Mouse (Mus musculus): ENCODE results near the gene Tbc1d19. TPM values are rescaled to one million over a fixed set of nuclear protein-coding genes. Genes with fewer than 3 reads are reported as not detected.

The Tbc1d19 gene
- polyA plus RNA-seq, 1 experiment, result 0.18 TPM

DNA sequence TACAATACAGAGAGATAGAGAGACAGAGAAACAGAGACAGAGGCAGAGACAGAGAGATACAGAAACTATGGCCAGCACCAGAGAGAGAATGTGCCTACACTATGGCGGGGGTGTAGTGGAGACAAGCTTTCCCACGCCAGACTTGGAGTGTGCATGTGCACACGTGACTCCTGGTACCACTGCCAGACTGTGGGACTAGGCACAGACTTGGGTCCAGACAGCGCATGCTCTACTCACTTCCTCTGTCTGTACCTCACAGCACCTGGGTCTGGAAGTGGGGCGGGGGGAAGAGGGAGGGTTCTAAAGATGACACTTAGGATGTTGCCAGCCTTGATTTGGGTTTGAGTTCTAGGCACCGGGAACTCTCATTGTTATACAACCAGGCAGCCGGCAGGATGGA lies 118.5 kb downstream of the Tbc1d19 start:
- Histone ChIP-seq H3K4me3 (replicated peaks) (no peak overlapping the region), H3K4me1 (ENCODE audit: control insufficient read depth) (no peaks in the 10 kb centered on the region), H3K27me3 (ENCODE audit: control insufficient read depth) (no peaks in the 10 kb centered on the region), H3K36me3 (ENCODE audit: control insufficient read depth) (no peaks in the 10 kb centered on the region), H3K9me3 (ENCODE audit: control insufficient read depth, low read length) (no peaks in the 10 kb centered on the region)
- TF ChIP-seq GATA1 (IDR thresholded peaks at IDR 0.05; ENCODE audit: low read length), result no peak
- no peak for TF ChIP-seq TAL1 (IDR thresholded peaks at IDR 0.05; ENCODE audit: low read length)

DNA sequence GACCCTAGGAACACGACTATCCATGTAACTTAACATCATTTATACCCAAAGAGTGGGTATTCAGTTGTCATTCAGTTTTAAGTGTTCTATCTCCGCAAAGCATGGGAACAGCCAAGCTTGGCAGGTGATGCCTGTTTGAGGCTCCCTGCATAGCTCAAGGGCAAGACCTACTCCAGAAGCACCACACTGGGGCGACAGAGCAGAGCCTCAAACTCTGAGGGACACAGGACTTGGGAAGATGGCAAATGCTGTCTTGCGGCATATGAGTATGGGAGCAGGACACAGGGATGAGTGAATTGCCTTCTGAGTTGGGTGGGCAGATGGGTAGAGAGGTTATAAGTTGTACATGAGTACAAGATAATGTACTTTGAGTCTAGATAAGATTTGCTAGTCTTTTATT lies 119.1 kb downstream of the Tbc1d19 start:
- Histone ChIP-seq H3K27me3 (ENCODE audit: control insufficient read depth) (no peaks in the 10 kb centered on the region), H3K4me1 (ENCODE audit: control insufficient read depth) (no peaks in the 10 kb centered on the region)
- TF ChIP-seq TAL1 (IDR thresholded peaks at IDR 0.05; ENCODE audit: low read length) (no peak), GATA1 (IDR thresholded peaks at IDR 0.05; ENCODE audit: low read length) (no peak)

GRCm38 (mm10) chr5:53929205-53929614 lies 119.8 kb downstream of the Tbc1d19 start:
- no peak overlapping the region for H3K4me3 ChIP-seq (replicated peaks)
- H3K27me3 ChIP-seq (ENCODE audit: control insufficient read depth), result no peaks in the 10 kb centered on the region
- H3K36me3 ChIP-seq (ENCODE audit: control insufficient read depth), result no peaks in the 10 kb centered on the region
- H3K4me1 ChIP-seq (ENCODE audit: control insufficient read depth), result no peaks in the 10 kb centered on the region
- H3K9me3 ChIP-seq (ENCODE audit: control insufficient read depth, low read length), result no peaks in the 10 kb centered on the region
- TF ChIP-seq GATA1 (IDR thresholded peaks at IDR 0.05; ENCODE audit: low read length), result no peak
- no peak for TF ChIP-seq TAL1 (IDR thresholded peaks at IDR 0.05; ENCODE audit: low read length)

More for the DNA sequence above, 119.1 kb downstream of the Tbc1d19 start:
- Histone ChIP-seq H3K9me3 (ENCODE audit: control insufficient read depth, low read length) (no peaks in the 10 kb centered on the region), H3K4me3 (replicated peaks) (no peak overlapping the region), H3K36me3 (ENCODE audit: control insufficient read depth) (no peaks in the 10 kb centered on the region)

DNA sequence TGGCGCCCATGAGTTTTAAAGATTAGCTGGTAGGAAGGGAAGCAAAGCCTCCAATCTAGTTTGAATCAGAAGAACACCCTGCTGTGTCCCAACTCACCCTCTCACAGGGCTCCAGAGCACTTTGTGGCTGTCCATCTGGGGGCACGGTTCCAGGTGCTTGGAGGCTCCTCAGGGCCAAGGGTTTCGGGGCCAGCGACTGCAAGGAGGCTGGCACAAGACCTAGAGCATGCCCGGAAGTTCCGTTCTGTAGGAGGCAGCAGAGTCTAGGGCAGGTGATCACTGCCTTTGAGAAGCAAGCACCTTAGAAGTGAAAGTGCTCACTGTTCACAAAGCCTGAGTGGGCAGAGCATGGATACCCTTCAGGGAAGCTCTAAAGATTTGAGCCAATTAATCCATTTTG lies 120.4 kb downstream of the Tbc1d19 start:
- no peaks in the 10 kb centered on the region for H3K4me1 ChIP-seq (ENCODE audit: control insufficient read depth)
- no peak overlapping the region for H3K4me3 ChIP-seq (replicated peaks)
- no peaks in the 10 kb centered on the region for H3K9me3 ChIP-seq (ENCODE audit: control insufficient read depth, low read length)
- no peaks in the 10 kb centered on the region for H3K27me3 ChIP-seq (ENCODE audit: control insufficient read depth)
- TF ChIP-seq TAL1 (IDR thresholded peaks at IDR 0.05; ENCODE audit: low read length), result no peak
- H3K36me3 ChIP-seq (ENCODE audit: control insufficient read depth), result no peaks in the 10 kb centered on the region

DNA sequence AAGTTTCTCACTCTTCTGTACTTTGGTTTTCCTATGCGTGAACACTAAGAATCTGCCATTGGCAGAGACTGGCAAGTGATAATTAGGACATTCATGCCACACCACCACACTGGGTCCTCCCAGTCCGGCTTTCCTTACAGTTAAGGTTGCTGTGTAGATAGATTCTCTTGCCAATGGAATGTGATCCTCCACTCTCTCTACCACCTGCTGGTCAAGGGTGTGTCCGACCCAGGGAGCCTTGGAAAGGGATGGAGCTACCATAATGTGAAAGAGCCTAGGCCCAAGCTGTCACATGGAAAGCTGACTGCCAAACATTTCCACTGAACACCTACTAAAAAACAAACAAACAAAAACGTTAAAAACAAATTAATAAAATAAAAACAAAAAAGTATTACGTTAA lies 121.6 kb downstream of the Tbc1d19 start:
- no peaks in the 10 kb centered on the region for H3K9me3 ChIP-seq (ENCODE audit: control insufficient read depth, low read length)
- TF ChIP-seq GATA1 (IDR thresholded peaks at IDR 0.05; ENCODE audit: low read length) (no peak), TAL1 (IDR thresholded peaks at IDR 0.05; ENCODE audit: low read length) (no peak)
- no peak overlapping the region for H3K4me3 ChIP-seq (replicated peaks)
- no peaks in the 10 kb centered on the region for H3K36me3 ChIP-seq (ENCODE audit: control insufficient read depth)
- no peaks in the 10 kb centered on the region for H3K27me3 ChIP-seq (ENCODE audit: control insufficient read depth)
- no peaks in the 10 kb centered on the region for H3K4me1 ChIP-seq (ENCODE audit: control insufficient read depth)

- no peaks in the 10 kb centered on the region for H3K9me3 ChIP-seq (ENCODE audit: control insufficient read depth, low read length)
- no peaks in the 10 kb centered on the region for H3K36me3 ChIP-seq (ENCODE audit: control insufficient read depth)
- H3K27me3 ChIP-seq (ENCODE audit: control insufficient read depth), result no peaks in the 10 kb centered on the region
- H3K4me3 ChIP-seq (replicated peaks), result no peak overlapping the region
- no peaks in the 10 kb centered on the region for H3K4me1 ChIP-seq (ENCODE audit: control insufficient read depth)
- TF ChIP-seq TAL1 (IDR thresholded peaks at IDR 0.05; ENCODE audit: low read length), result no peak
- no peak for TF ChIP-seq GATA1 (IDR thresholded peaks at IDR 0.05; ENCODE audit: low read length)
Measured at GRCm38 (mm10) chr5:53933628-53934027, 124.2 kb downstream of the Tbc1d19 start.

DNA sequence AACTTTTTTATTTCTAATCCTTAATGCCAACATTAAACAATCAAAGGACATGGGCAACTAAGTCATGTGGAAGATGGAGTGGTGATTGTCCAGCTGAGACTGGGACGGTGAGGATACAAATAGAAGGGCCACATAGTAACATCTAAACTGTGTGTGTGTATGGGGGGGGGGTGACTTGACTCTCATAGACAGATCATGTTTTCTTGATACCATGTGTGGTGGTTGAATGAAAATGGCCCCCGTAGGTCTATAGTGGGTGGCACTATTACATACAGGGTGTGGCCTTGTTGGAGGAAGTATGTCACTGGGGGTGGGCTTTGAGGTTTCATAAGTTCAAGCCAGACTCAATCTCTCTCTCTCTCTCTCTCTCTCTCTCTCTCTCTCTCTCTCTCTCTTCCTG lies 124.6 kb downstream of the Tbc1d19 start:
- Histone ChIP-seq H3K9me3 (ENCODE audit: control insufficient read depth, low read length) (no peaks in the 10 kb centered on the region), H3K4me1 (ENCODE audit: control insufficient read depth) (no peaks in the 10 kb centered on the region), H3K4me3 (replicated peaks) (no peak overlapping the region), H3K36me3 (ENCODE audit: control insufficient read depth) (no peaks in the 10 kb centered on the region), H3K27me3 (ENCODE audit: control insufficient read depth) (no peaks in the 10 kb centered on the region)
- TF ChIP-seq GATA1 (IDR thresholded peaks at IDR 0.05; ENCODE audit: low read length) (no peak), TAL1 (IDR thresholded peaks at IDR 0.05; ENCODE audit: low read length) (no peak)

DNA sequence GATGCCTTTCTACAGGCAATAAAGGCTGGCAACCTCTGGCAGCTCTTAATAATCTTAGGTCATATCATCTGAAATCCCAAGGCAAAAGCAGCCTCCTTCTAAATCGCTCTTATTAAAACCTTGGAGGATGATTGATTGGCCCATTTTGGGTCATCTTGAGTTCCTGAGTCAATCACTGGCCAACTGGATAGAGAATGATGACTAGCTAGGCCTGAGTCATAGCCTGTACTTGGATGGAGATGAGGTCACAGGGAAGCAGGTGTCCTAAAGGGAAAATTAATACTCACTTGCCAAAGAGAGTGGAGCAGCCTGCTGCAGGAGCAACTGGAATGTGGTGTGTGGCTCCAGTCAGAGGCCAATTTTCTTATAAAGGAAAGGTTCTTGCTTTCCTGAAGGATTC lies 125.4 kb downstream of the Tbc1d19 start:
- H3K36me3 ChIP-seq (ENCODE audit: control insufficient read depth), result no peaks in the 10 kb centered on the region
- TF ChIP-seq GATA1 (IDR thresholded peaks at IDR 0.05; ENCODE audit: low read length), result no peak
- TF ChIP-seq TAL1 (IDR thresholded peaks at IDR 0.05; ENCODE audit: low read length), result no peak
- H3K27me3 ChIP-seq (ENCODE audit: control insufficient read depth), result no peaks in the 10 kb centered on the region
- H3K9me3 ChIP-seq (ENCODE audit: control insufficient read depth, low read length), result no peaks in the 10 kb centered on the region
- H3K4me1 ChIP-seq (ENCODE audit: control insufficient read depth), result no peaks in the 10 kb centered on the region
- no peak overlapping the region for H3K4me3 ChIP-seq (replicated peaks)

GRCm38 (mm10) chr5:53937187-53937586 lies 127.8 kb downstream of the Tbc1d19 start:
- TF ChIP-seq TAL1 (IDR thresholded peaks at IDR 0.05; ENCODE audit: low read length) (no peak), GATA1 (IDR thresholded peaks at IDR 0.05; ENCODE audit: low read length) (no peak)
- H3K27me3 ChIP-seq (ENCODE audit: control insufficient read depth), result no peaks in the 10 kb centered on the region
- H3K4me3 ChIP-seq (replicated peaks), result no peak overlapping the region
- H3K36me3 ChIP-seq (ENCODE audit: control insufficient read depth), result no peaks in the 10 kb centered on the region
- no peaks in the 10 kb centered on the region for H3K4me1 ChIP-seq (ENCODE audit: control insufficient read depth)
- H3K9me3 ChIP-seq (ENCODE audit: control insufficient read depth, low read length), result no peaks in the 10 kb centered on the region

DNA sequence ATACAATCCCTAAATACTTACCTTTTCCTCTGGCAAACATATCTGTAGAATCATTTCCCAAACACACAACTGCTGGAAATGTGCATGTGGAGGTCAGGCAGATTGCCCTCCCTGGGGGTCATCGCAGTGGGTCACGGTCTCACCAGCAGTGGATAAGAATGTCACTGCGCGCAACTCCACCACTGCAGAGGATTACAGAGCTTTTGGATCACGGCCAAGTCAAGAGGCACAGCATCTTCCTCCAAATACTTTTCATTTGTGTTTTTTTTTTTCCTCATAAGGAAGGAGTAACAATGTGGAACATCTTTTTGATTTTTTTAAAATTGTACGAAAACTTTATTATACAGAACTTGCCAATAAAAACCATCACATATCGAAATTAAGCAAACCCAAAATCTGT lies 129.6 kb downstream of the Tbc1d19 start:
- Histone ChIP-seq H3K27me3 (ENCODE audit: control insufficient read depth) (no peaks in the 10 kb centered on the region), H3K9me3 (ENCODE audit: control insufficient read depth, low read length) (no peaks in the 10 kb centered on the region), H3K4me3 (replicated peaks) (no peak overlapping the region), H3K36me3 (ENCODE audit: control insufficient read depth) (no peaks in the 10 kb centered on the region), H3K4me1 (ENCODE audit: control insufficient read depth) (no peaks in the 10 kb centered on the region)
- TF ChIP-seq GATA1 (IDR thresholded peaks at IDR 0.05; ENCODE audit: low read length) (no peak), TAL1 (IDR thresholded peaks at IDR 0.05; ENCODE audit: low read length) (no peak)
